Mouse (Mus musculus): ENCODE results near the gene Plagl2. TPM values are rescaled to one million over a fixed set of nuclear protein-coding genes. Genes with fewer than 3 reads are reported as not detected.

The Plagl2 gene
- polyA plus RNA-seq, 1 experiment: 25.6 TPM

- TF ChIP-seq GATA1 (IDR thresholded peaks at IDR 0.05; ENCODE audit: low read length): no peak
Observed at GRCm38 (mm10) chr2:153213351-153213750, 27.9 kb downstream of the Plagl2 start.

- TF ChIP-seq GATA1 (IDR thresholded peaks at IDR 0.05; ENCODE audit: low read length): no peak
Observed at GRCm38 (mm10) chr2:153211451-153211850, 29.8 kb downstream of the Plagl2 start.

DNA sequence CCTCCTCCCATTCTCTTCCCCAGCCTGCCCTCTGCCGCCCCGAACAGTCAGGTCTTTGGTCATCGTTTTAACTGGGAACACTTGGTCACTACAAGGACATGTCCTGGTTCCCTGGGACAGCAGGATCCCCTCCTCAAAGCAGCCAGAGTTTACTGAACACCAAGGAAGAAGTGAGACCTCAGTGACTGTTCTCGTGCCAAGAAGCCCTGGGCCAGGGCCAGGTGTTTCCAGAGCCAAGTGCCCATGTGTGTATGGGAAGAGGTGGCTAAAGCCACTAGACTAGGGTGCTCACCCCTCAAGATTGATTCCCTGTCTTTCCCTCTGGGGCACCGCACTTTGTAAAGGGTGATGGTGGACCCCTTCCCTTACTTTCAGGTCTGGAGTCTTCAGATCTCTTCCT lies 31.9 kb downstream of the Plagl2 start:
- TF ChIP-seq GATA1 (IDR thresholded peaks at IDR 0.05; ENCODE audit: low read length): no peak

DNA sequence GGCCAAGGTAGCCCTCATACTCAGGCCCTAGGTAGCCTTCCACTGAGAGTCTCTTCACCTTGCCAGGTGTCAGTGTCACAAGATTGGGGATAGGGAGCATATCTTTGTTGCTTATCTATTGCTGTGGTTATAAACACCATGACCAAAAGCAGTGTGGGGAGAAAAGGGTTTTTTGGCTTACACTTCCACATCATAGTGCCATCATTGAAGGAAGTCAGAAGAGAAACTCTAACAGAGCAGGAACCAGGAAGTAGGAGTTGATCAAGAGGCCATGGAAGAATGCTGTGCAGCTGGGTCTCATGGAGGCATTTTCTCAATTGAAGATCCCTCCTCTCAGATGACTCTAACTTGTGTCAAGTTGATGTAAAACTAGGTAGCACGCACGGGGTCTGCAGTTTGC lies 33.1 kb downstream of the Plagl2 start:
- no peak for TF ChIP-seq GATA1 (IDR thresholded peaks at IDR 0.05; ENCODE audit: low read length)

- no peak for TF ChIP-seq GATA1 (IDR thresholded peaks at IDR 0.05; ENCODE audit: low read length)
Observed at GRCm38 (mm10) chr2:153202766-153203165, 38.5 kb downstream of the Plagl2 start.

- TF ChIP-seq GATA1 (IDR thresholded peaks at IDR 0.05; ENCODE audit: low read length): no peak
Observed at GRCm38 (mm10) chr2:153199114-153199513, 42.1 kb downstream of the Plagl2 start.

- no peak for TF ChIP-seq GATA1 (IDR thresholded peaks at IDR 0.05; ENCODE audit: low read length)
Observed at GRCm38 (mm10) chr2:153198485-153198884, 42.7 kb downstream of the Plagl2 start.

GRCm38 (mm10) chr2:153194255-153194654 lies 47.0 kb downstream of the Plagl2 start:
- TF ChIP-seq GATA1 (IDR thresholded peaks at IDR 0.05; ENCODE audit: low read length): no peak

- TF ChIP-seq GATA1 (IDR thresholded peaks at IDR 0.05; ENCODE audit: low read length): no peak
Observed at GRCm38 (mm10) chr2:153191242-153191641, 50.0 kb downstream of the Plagl2 start.

DNA sequence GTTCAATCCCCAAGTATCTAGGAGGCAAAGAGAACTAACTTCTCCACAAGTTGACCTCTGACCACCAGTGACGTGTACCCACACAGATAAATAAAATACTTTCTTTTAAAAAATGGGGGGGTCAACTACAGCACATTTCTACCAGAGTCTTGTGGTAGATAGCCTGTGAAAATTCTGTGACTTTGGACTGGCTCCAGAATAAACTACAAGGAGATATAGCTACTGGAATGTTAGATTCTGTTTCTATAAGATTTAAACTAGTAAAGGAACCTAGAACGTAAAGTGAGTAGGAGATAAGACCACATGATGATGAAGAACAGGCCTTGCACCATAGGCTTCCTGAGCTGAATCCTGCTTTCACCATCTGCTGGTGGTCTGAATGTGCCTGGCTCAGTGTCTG lies 53.4 kb downstream of the Plagl2 start:
- TF ChIP-seq GATA1 (IDR thresholded peaks at IDR 0.05; ENCODE audit: low read length): no peak

- TF ChIP-seq GATA1 (IDR thresholded peaks at IDR 0.05; ENCODE audit: low read length): no peak
Observed at GRCm38 (mm10) chr2:153186176-153186591, 55.0 kb downstream of the Plagl2 start.

GRCm38 (mm10) chr2:153179961-153180360 lies 61.3 kb downstream of the Plagl2 start:
- TF ChIP-seq GATA1 (IDR thresholded peaks at IDR 0.05; ENCODE audit: low read length): no peak

- no peak for TF ChIP-seq GATA1 (IDR thresholded peaks at IDR 0.05; ENCODE audit: low read length)
Observed at GRCm38 (mm10) chr2:153179126-153179860, 61.9 kb downstream of the Plagl2 start.

Other genes with a start within 250 kb of the Plagl2 start
- gene Pdrg1, start 226.0 kb downstream of the Plagl2 start, polyA plus RNA-seq (2012): 52.8 and 80.7 TPM in 2 replicates
- gene Xkr7, start 209.6 kb downstream of the Plagl2 start, polyA plus RNA-seq (2012): not detected in 2 replicates
- gene Ccm2l, start 175.5 kb downstream of the Plagl2 start, polyA plus RNA-seq (2012): not detected in 2 replicates
- not detected in 2 replicates for gene Hck, start 133.0 kb downstream of the Plagl2 start, polyA plus RNA-seq (2012)
- 22.0 and 39.4 TPM in 2 replicates for gene Tm9sf4, start 80.1 kb downstream of the Plagl2 start, polyA plus RNA-seq (2012)
- 0.51 and 0.59 TPM in 2 replicates for gene Tspyl3, start 16.0 kb downstream of the Plagl2 start, polyA plus RNA-seq (2012)
- 10.2 and 11.8 TPM in 2 replicates for gene Pofut1, start 107 bp upstream of the Plagl2 start, polyA plus RNA-seq (2012)
- gene Kif3b, start 50.0 kb upstream of the Plagl2 start, polyA plus RNA-seq (2012): 2.8 and 3.7 TPM in 2 replicates
- gene Asxl1, start 104.4 kb upstream of the Plagl2 start, polyA plus RNA-seq (2012): 14.5 and 21.3 TPM in 2 replicates